Mouse (Mus musculus): ENCODE measurements around the gene Mpig6b. TPM values are rescaled to one million over a fixed set of nuclear protein-coding genes. Genes with fewer than 3 reads are reported as not detected.

Mpig6b gene
- polyA plus RNA-seq, 1 experiment from 2014 or later, result 0.56 TPM

GRCm38 (mm10) chr17:35082841-35083576 lies 17.0 kb upstream of the Mpig6b start:
- Histone ChIP-seq H3K4me1 (0 out of 2 replicates have a peak, but pooled peaks cover 5% of the 10 kb centered on the region), H3K36me3 (ENCODE audit: poor library complexity, severe bottlenecking) (no peaks in the 10 kb centered on the region), H3K4me3 (no peak overlapping the region), H3K27ac (no peak overlapping the region), H3K4me2 (no peak overlapping the region), H3K27me3 (0 out of 2 replicates have a peak, but pooled peaks cover 3% of the 10 kb centered on the region), H3K9ac (no peak overlapping the region), H3K9me3 (replicated peaks) (no peaks in the 10 kb centered on the region)
- 85% methylated on average over 16 of the region's 16 CpGs for WGBS
- ATAC-seq, result no peak

GRCm38 (mm10) chr17:35080710-35081109 lies 14.7 kb upstream of the Mpig6b start:
- ATAC-seq, result no peak
- Histone ChIP-seq H3K9ac (no peak overlapping the region), H3K27me3 (no peaks in the 10 kb centered on the region), H3K36me3 (ENCODE audit: poor library complexity, severe bottlenecking) (no peaks in the 10 kb centered on the region), H3K4me3 (no peak overlapping the region), H3K27ac (no peak overlapping the region), H3K4me1 (peaks cover 23% of the 10 kb centered on the region), H3K4me2 (no peak overlapping the region), H3K9me3 (replicated peaks) (no peaks in the 10 kb centered on the region)
- WGBS, result 61% methylated on average over 4 of the region's 4 CpGs

GRCm38 (mm10) chr17:35080248-35080647 lies 14.3 kb upstream of the Mpig6b start:
- H3K4me2 ChIP-seq, result no peak overlapping the region
- H3K9me3 ChIP-seq (replicated peaks), result no peaks in the 10 kb centered on the region
- 75% methylated on average over 6 of the region's 6 CpGs for WGBS
- no peak overlapping the region for H3K9ac ChIP-seq
- no peaks in the 10 kb centered on the region for H3K36me3 ChIP-seq (ENCODE audit: poor library complexity, severe bottlenecking)
- peaks cover 23% of the 10 kb centered on the region for H3K4me1 ChIP-seq
- H3K27ac ChIP-seq, result no peak overlapping the region
- H3K27me3 ChIP-seq, result no peaks in the 10 kb centered on the region
- no peak for ATAC-seq
- H3K4me3 ChIP-seq, result no peak overlapping the region

- Histone ChIP-seq H3K9ac (no peak overlapping the region), H3K36me3 (ENCODE audit: poor library complexity, severe bottlenecking) (no peaks in the 10 kb centered on the region), H3K27ac (no peak overlapping the region; the same call in 1 of the 2 replicates), H3K4me3 (no peak overlapping the region), H3K9me3 (replicated peaks) (no peaks in the 10 kb centered on the region), H3K27me3 (no peaks in the 10 kb centered on the region), H3K4me1 (peaks cover 23% of the 10 kb centered on the region), H3K4me2 (no peak overlapping the region)
- WGBS, result 68% methylated on average over 9 of the region's 9 CpGs
- no peak for ATAC-seq
Observed at GRCm38 (mm10) chr17:35079778-35080177, 13.8 kb upstream of the Mpig6b start.

GRCm38 (mm10) chr17:35077786-35078233 lies 11.8 kb upstream of the Mpig6b start, which contains the start of gene Ly6g6d:
Gene Ly6g6d, minus strand, starts transcription at chr17:35078065.
- no peaks in the 10 kb centered on the region for H3K27me3 ChIP-seq
- 13% methylated on average over 14 of the region's 14 CpGs for WGBS
- H3K4me1 ChIP-seq, result peaks cover 23% of the 10 kb centered on the region
- no peaks in the 10 kb centered on the region for H3K36me3 ChIP-seq (ENCODE audit: poor library complexity, severe bottlenecking)
- peak within 1 kb of the TSS; percentile 44; the same call in 1 of the 2 replicates for H3K27ac ChIP-seq
- peak; percentile 50; the same call in 1 of the 2 replicates for ATAC-seq
- peak within 1 kb of the TSS; percentile 46 for H3K4me2 ChIP-seq
- peak within 1 kb of the TSS; percentile 16 for H3K4me3 ChIP-seq
- H3K9ac ChIP-seq, result peak within 1 kb of the TSS; percentile 43
- H3K9me3 ChIP-seq (replicated peaks), result no peaks in the 10 kb centered on the region

- Histone ChIP-seq H3K36me3 (ENCODE audit: poor library complexity, severe bottlenecking) (no peaks in the 10 kb centered on the region), H3K9me3 (replicated peaks) (no peaks in the 10 kb centered on the region), H3K4me2 (peak overlapping the region; percentile 46), H3K27ac (peak overlapping the region; percentile 44; the same call in 1 of the 2 replicates), H3K4me3 (peak overlapping the region; percentile 16; the same call in 1 of the 2 replicates), H3K27me3 (no peaks in the 10 kb centered on the region), H3K9ac (peak overlapping the region; percentile 43), H3K4me1 (peaks cover 23% of the 10 kb centered on the region)
- peak; percentile 52; the same call in 1 of the 2 replicates for ATAC-seq
- 44% methylated on average over 2 of the region's 2 CpGs for WGBS
Observed at GRCm38 (mm10) chr17:35077285-35077684, 11.3 kb upstream of the Mpig6b start.

- no peaks in the 10 kb centered on the region for H3K9me3 ChIP-seq (replicated peaks)
- H3K4me2 ChIP-seq, result peak within 1 kb of the TSS; percentile 46
- H3K36me3 ChIP-seq (ENCODE audit: poor library complexity, severe bottlenecking), result no peaks in the 10 kb centered on the region
- ATAC-seq, result peak; percentile 79; the same call in 1 of the 2 replicates
- no peaks in the 10 kb centered on the region for H3K27me3 ChIP-seq
- peak within 1 kb of the TSS; percentile 16 for H3K4me3 ChIP-seq
- peak within 1 kb of the TSS; percentile 43 for H3K9ac ChIP-seq
- H3K27ac ChIP-seq, result peak within 1 kb of the TSS; percentile 44; the same call in 1 of the 2 replicates
- 29% methylated on average over 10 of the region's 10 CpGs for WGBS
- H3K4me1 ChIP-seq, result peaks cover 23% of the 10 kb centered on the region
Observed at GRCm38 (mm10) chr17:35076507-35077176, 10.7 kb upstream of the Mpig6b start, which contains the start of gene Ly6g6e. Gene Ly6g6e, plus strand, starts transcription at chr17:35076902.

- Histone ChIP-seq H3K36me3 (ENCODE audit: poor library complexity, severe bottlenecking) (no peaks in the 10 kb centered on the region), H3K27ac (no peak overlapping the region), H3K27me3 (no peaks in the 10 kb centered on the region), H3K4me2 (no peak overlapping the region), H3K9ac (no peak overlapping the region; the same call in 1 of the 2 replicates), H3K4me3 (no peak overlapping the region), H3K9me3 (replicated peaks) (no peaks in the 10 kb centered on the region), H3K4me1 (peaks cover 18% of the 10 kb centered on the region)
- WGBS, result 58% methylated on average over 17 of the region's 17 CpGs
- ATAC-seq, result no peak
Observed at GRCm38 (mm10) chr17:35074097-35074496, 8.1 kb upstream of the Mpig6b start.

GRCm38 (mm10) chr17:35071454-35071853 lies 5.5 kb upstream of the Mpig6b start:
- Histone ChIP-seq H3K27me3 (peaks cover 15% of the 10 kb centered on the region), H3K4me2 (no peak overlapping the region), H3K9ac (no peak overlapping the region), H3K4me1 (peaks cover 3% of the 10 kb centered on the region; the same call in 1 of the 2 replicates), H3K36me3 (ENCODE audit: poor library complexity, severe bottlenecking) (no peaks in the 10 kb centered on the region), H3K27ac (no peak overlapping the region), H3K4me3 (no peak overlapping the region), H3K9me3 (replicated peaks) (no peaks in the 10 kb centered on the region)
- ATAC-seq, result no peak
- 87% methylated on average over 9 of the region's 9 CpGs for WGBS

- no peak overlapping the region for H3K9ac ChIP-seq
- no peak overlapping the region for H3K4me3 ChIP-seq
- 69% methylated on average over 6 of the region's 6 CpGs for WGBS
- peaks cover 22% of the 10 kb centered on the region for H3K27me3 ChIP-seq
- ATAC-seq, result no peak
- no peak overlapping the region for H3K4me2 ChIP-seq
- H3K4me1 ChIP-seq, result peaks cover under 1% of the 10 kb centered on the region
- no peak overlapping the region for H3K27ac ChIP-seq
- H3K36me3 ChIP-seq (ENCODE audit: poor library complexity, severe bottlenecking), result no peaks in the 10 kb centered on the region
- no peaks in the 10 kb centered on the region for H3K9me3 ChIP-seq (replicated peaks)
Observed at GRCm38 (mm10) chr17:35070556-35071229, 4.7 kb upstream of the Mpig6b start.

GRCm38 (mm10) chr17:35068213-35068914 lies 2.4 kb upstream of the Mpig6b start:
- 88% methylated on average over 17 of the region's 17 CpGs for WGBS
- Histone ChIP-seq H3K27me3 (peaks cover 46% of the 10 kb centered on the region), H3K9ac (no peak overlapping the region), H3K4me1 (peaks cover 17% of the 10 kb centered on the region), H3K27ac (no peak overlapping the region), H3K4me3 (no peak overlapping the region), H3K4me2 (no peak overlapping the region), H3K9me3 (replicated peaks) (no peaks in the 10 kb centered on the region), H3K36me3 (ENCODE audit: poor library complexity, severe bottlenecking) (peaks cover under 1% of the 10 kb centered on the region; the same call in 1 of the 2 replicates)
- no peak for ATAC-seq

Data from forebrain, embryonic 13.5 days (tissue).